Mouse (Mus musculus) hindbrain, embryonic 15.5 days (tissue): Measurements from ENCODE around the gene Nhsl1. TPM values are rescaled to one million over a fixed set of nuclear protein-coding genes. Genes with fewer than 3 reads are reported as not detected.

ENCODE experiments used
- ATAC-seq: fragments of 200-750 bp; cut with Nextera tagmentation; 2 replicates; pipeline ENCODE4 v1.8.0; 2017; ENCODE audit warnings: low read depth, moderate number of reproducible peaks, moderate TSS enrichment; ENCODE audit not compliant: low FRiP score
- H3K27ac ChIP-seq: fragments of 300-500 bp; sonication (generic); replicated peaks from 2 replicates; pipeline ENCODE4 v1.5.1; 2015; ENCODE audit warnings: mild to moderate bottlenecking, inconsistent platforms
- H3K27me3 ChIP-seq: fragments of 300-500 bp; sonication (generic); 2 replicates; pipeline ENCODE4 v1.6.1; 2015; ENCODE audit warnings: control low read depth, inconsistent platforms
- H3K36me3 ChIP-seq: fragments of 300-500 bp; sonication (generic); 2 replicates; pipeline ENCODE4 v1.6.1; 2015; ENCODE audit warnings: control low read depth, inconsistent platforms
- H3K4me1 ChIP-seq: fragments of 300-500 bp; sonication (generic); replicated peaks from 2 replicates; pipeline ENCODE4 v1.6.1; 2015; ENCODE audit warnings: control low read depth, inconsistent platforms
- H3K4me2 ChIP-seq: fragments of 300-500 bp; sonication (generic); 2 replicates; pipeline ENCODE4 v1.6.1; 2015; ENCODE audit warnings: moderate library complexity, mild to moderate bottlenecking, inconsistent platforms
- H3K4me3 ChIP-seq: fragments of 300-500 bp; sonication (generic); 2 replicates; pipeline ENCODE4 v1.5.1; 2015; ENCODE audit warnings: mild to moderate bottlenecking, inconsistent platforms
- H3K9ac ChIP-seq: fragments of 300-500 bp; sonication (generic); 2 replicates; pipeline ENCODE4 v1.6.1; 2015; ENCODE audit warnings: inconsistent platforms
- H3K9me3 ChIP-seq: fragments of 300-500 bp; sonication (generic); 2 replicates; pipeline ENCODE4 v1.6.1; 2016; ENCODE audit warnings: control low read depth, inconsistent platforms
- WGBS: fragments of 180-500 bp; shearing (Covaris S2); methylation state at CpG from one replicate; pipeline ENCODE4 v1.1.7; 2015; 5-methylcytosine and 5-hydroxymethylcytosine counted together
- polyA plus RNA-seq: library from polyadenylated mRNA; unstranded; fragments of >200 nt; fragmentation: Nextera tagmentation; extraction: Ambion mirVana; gene quantifications from 2 replicates; pipeline ENCODE4 v1.2.1, GENCODE M21; 2015

The Nhsl1 gene
- polyA plus RNA-seq, 1 experiment from 2014 or later: 15.6 TPM

DNA sequence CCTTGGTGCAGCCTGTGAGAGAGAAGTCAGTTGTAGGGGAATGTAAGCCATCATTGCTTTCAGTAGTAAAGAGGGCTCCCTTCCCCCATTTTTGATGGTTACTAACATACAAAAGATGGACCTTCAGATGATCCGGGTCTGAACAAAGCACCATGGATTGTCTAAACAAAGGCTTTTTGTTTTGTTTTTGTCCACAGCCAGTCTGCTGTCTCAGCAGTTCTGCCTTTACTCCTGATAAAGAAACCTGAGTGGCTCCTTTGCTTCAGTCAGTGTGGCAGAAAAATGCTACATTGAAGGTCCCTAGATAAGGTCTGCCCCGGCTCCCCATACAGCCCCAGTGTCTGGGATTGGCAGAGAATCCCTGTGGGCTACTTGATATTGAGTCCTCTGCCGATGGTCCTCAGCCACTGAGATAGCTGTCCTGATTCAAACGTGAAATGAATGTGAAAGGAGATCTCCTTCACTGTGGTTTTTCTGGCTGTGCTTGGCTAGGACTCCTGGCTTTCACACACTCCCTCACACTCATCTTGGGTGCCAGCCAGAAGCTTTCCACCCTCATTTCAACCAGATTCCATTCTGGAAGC is 163.9 kb downstream of the Nhsl1 start:
- Histone ChIP-seq H3K27me3 (no peaks in the 10 kb centered on the region), H3K4me3 (no peak overlapping the region), H3K4me2 (peak overlapping the region; percentile 9), H3K4me1 (peaks cover 22% of the 10 kb centered on the region), H3K9ac (no peak overlapping the region), H3K9me3 (no peaks in the 10 kb centered on the region), H3K36me3 (no peaks in the 10 kb centered on the region), H3K27ac (peak overlapping the region; percentile 67)
- ATAC-seq: peak; percentile 63
- 11% methylated on average over 4 of the region's 4 CpGs for WGBS

DNA sequence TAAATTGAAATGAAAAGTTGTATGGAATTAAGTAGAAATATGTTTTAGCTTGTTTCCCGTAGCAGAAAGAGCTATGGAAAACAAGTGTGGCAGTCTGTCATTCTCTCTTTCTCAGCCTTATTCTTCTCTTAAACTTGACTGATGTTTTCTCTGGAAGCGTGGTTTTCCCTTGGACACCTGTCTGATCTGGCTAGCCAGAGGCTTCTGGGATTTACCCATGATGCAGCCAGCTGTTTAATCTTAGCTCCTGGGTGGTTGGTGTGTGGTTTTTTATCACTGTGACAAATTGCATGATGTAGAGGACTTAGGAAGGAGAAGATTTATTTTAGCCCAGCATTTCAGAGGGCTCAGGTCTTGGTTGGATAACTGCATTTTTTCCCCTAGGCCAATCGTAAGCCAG is 164.9 kb downstream of the Nhsl1 start:
- Histone ChIP-seq H3K27ac (no peak overlapping the region), H3K4me1 (peaks cover 22% of the 10 kb centered on the region)

DNA sequence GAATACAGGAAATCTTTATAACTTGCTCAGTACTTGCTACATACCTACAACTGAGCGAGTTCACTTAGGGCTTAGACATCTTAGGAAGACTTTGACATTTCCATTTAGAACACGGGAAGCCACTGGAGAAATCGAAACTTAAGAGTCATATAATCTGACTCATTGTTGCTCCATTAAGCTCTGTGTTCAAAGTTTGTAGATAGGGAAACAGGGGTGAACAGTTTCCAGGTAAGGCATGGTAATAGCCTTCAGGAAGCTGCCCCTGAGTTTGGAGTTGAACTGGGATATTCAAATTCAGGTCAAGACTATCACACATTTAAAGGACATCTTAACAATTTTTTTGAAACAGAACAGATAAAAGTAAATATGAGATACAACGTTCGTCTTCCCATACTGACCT is 165.9 kb downstream of the Nhsl1 start:
- Histone ChIP-seq H3K4me2 (no peak overlapping the region), H3K4me3 (no peak overlapping the region), H3K4me1 (peaks cover 22% of the 10 kb centered on the region), H3K9ac (no peak overlapping the region), H3K36me3 (no peaks in the 10 kb centered on the region), H3K27me3 (no peaks in the 10 kb centered on the region), H3K9me3 (no peaks in the 10 kb centered on the region), H3K27ac (no peak overlapping the region)
- ATAC-seq: no peak
- 95% methylated on average over 5 of the region's 5 CpGs for WGBS

More for the DNA sequence above, 164.9 kb downstream of the Nhsl1 start:
- Histone ChIP-seq H3K4me3 (no peak overlapping the region), H3K36me3 (no peaks in the 10 kb centered on the region), H3K27me3 (no peaks in the 10 kb centered on the region), H3K9me3 (no peaks in the 10 kb centered on the region), H3K9ac (no peak overlapping the region), H3K4me2 (no peak overlapping the region)
- no peak for ATAC-seq
- 71% methylated on average over 3 of the region's 3 CpGs for WGBS

DNA sequence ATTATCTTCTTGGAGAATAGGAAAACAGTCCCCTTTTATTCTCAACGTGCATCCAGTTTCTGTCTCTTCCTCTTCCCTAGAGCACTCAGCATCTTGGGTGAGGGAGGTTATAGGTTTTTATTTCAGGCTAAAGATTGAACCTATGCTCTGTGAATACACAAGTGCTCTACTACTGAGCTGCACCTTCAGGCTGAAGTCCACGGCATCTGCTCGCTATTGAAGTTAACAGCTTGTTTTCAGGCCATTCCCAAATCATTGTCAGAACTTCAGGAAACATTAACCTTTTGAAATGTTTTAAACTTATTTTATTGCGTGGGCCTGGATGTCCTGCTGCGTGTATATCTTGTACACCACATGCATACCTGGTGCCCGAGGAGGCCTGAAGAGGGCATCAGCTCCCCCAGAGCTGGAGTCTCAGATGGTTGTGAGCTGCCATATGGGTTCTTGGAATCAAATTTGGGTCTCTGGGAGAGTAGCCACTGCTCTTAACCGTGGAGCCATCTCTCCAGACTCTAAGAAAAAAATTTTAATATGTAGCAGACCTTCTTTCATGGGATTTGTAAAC is 169.5 kb downstream of the Nhsl1 start:
- Histone ChIP-seq H3K9ac (no peak overlapping the region), H3K4me2 (no peak overlapping the region), H3K27ac (no peak overlapping the region), H3K4me3 (no peak overlapping the region), H3K27me3 (no peaks in the 10 kb centered on the region), H3K36me3 (no peaks in the 10 kb centered on the region), H3K9me3 (no peaks in the 10 kb centered on the region), H3K4me1 (peaks cover 7% of the 10 kb centered on the region; the same call in 1 of the 2 replicates)
- WGBS: 86% methylated on average over 7 of the region's 7 CpGs
- no peak for ATAC-seq

DNA sequence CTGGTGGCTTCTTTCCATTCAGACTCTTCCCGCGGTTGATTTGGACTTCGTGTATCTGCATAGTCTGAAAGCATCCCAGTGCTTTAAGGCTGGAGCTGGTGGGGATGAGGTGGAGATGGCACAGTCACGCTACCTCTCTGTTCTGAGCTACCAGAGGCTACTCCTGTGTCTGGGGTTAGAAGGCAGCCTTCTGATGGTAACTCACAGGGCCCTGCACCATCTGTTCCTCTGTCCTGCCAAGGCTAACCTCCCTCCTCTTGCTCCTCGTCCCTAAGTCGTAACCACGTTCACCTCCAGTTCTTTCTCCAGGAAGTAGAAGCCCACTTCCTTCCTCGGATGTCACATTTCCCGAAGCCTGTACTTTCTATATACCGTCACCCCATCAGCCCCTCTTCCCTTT is 171.2 kb downstream of the Nhsl1 start:
- Histone ChIP-seq H3K4me1 (0 out of 2 replicates have a peak, but pooled peaks cover 3% of the 10 kb centered on the region), H3K4me2 (no peak overlapping the region), H3K27ac (no peak overlapping the region), H3K27me3 (no peaks in the 10 kb centered on the region), H3K36me3 (no peaks in the 10 kb centered on the region), H3K4me3 (no peak overlapping the region), H3K9ac (no peak overlapping the region), H3K9me3 (no peaks in the 10 kb centered on the region)
- whole genome bisulfite sequencing: 92% methylated on average over 10 of the region's 10 CpGs
- no peak for ATAC-seq

DNA sequence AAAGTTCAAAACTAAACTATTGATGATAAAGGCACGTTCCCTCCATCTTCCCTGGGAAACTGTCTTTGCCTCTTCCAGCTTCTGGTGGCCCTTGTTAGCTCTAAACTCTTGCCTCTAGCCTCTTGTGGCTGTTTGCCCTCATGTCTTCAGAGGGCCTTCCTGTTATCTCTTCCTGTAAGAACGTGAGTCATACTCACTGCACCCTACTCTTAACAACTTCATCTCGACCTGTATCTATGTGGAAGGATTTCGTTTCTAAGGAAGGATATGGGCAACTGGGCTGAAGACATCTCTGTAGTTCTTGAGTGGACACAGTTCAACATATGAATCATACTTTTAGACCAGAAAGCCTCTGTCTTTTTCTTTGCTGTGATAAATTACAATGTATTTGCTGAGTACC is 173.2 kb downstream of the Nhsl1 start:
- ATAC-seq: no peak
- Histone ChIP-seq H3K9me3 (no peaks in the 10 kb centered on the region), H3K4me1 (peaks cover 4% of the 10 kb centered on the region), H3K4me3 (no peak overlapping the region), H3K27ac (no peak overlapping the region), H3K27me3 (no peaks in the 10 kb centered on the region), H3K9ac (no peak overlapping the region), H3K36me3 (no peaks in the 10 kb centered on the region), H3K4me2 (no peak overlapping the region)
- WGBS: 87% methylated on average over 4 of the region's 4 CpGs

DNA sequence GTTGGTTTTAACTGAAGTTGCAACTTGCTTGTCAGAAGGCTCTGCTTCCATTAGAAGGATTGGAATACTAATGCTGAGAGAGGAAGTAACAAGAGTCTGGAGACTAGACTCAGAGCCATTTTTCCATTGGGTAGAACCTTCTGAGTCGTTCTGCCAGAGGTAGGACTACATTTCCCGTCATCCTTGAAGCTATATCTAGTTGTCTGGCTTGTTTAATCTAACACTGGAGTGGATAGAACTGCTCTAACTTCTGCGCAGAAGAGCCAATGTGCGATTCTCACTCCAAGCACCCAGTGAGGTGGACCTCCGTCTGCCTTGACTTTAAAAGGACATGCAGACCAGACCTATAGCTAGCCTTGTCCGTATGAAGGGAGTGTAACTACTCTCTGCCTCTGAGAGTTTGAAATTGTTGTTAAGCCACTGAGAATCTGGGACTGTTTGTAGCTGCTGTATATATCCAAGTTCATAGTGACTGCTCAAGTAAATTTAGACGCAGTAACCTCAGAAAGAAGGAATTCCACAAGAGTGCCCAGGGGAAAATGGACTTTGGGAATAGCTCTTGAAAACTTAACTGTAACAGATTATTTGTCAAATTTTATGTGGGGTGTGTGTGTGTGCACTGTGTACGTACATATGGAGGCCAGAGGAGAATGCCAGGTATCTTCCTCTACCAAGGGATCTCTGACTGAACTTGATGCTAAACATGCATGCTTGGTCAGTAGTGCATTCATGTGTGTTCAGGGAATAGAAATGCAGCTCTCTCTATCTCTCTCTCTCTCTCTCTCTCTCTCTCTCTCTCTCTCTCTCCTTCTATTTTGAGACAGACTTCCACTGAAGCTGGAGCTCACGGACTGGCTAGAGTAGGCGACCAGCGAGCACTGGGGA is 174.5 kb downstream of the Nhsl1 start:
- no peak overlapping the region for H3K9ac ChIP-seq
- H3K27me3 ChIP-seq: no peaks in the 10 kb centered on the region
- H3K9me3 ChIP-seq: no peaks in the 10 kb centered on the region
- H3K27ac ChIP-seq: no peak overlapping the region
- ATAC-seq: no peak
- H3K4me3 ChIP-seq: no peak overlapping the region
- H3K36me3 ChIP-seq: peaks cover under 1% of the 10 kb centered on the region; the same call in 1 of the 2 replicates
- H3K4me2 ChIP-seq: no peak overlapping the region
- H3K4me1 ChIP-seq: peaks cover 8% of the 10 kb centered on the region
- WGBS: 88% methylated on average over 11 of the region's 11 CpGs

DNA sequence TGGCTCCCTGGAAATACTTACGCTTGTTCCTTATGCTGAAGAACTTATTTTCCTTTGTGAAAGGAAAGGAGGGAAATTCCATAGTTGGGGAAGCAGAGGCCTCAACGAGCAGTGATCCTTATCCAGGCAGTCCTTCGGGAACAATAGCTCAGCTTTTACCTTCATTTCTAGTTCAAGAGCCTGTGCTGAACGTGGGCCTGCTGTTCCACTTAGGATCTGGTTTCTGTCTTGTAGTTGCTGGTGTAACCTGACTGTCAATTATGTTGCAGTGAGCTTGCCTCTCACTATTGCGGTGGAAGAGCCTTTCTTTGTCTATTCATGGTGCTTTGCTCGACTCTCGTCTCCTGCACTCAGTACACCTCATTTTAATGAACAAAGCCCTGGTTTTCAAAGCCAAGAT is 175.5 kb downstream of the Nhsl1 start:
- Histone ChIP-seq H3K27me3 (no peaks in the 10 kb centered on the region), H3K36me3 (peaks cover 5% of the 10 kb centered on the region; the same call in 1 of the 2 replicates), H3K4me3 (no peak overlapping the region), H3K27ac (no peak overlapping the region), H3K9me3 (no peaks in the 10 kb centered on the region), H3K9ac (no peak overlapping the region), H3K4me1 (peaks cover 8% of the 10 kb centered on the region), H3K4me2 (no peak overlapping the region)
- WGBS: 51% methylated on average over 7 of the region's 7 CpGs
- ATAC-seq: no peak

DNA sequence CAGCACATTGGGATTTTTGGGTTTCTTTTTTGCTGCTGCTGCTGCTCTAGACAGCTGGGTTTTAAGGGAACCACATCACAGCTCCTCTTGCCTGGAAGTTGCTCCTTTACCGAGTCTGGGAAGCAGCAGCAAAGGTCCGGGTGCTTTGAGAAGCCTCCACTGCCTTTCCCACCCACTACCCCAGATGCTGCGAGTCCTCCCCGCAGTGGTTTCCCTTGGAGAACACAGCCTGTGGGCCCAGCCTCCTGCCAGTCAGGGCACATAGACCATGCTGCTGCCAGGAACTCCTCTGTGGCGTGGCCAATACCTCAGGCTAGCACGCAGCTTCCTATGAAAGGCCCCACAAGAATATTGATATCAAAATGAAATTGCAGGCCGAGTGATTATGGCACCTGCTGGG is 178.3 kb downstream of the Nhsl1 start:
- Histone ChIP-seq H3K4me2 (no peak overlapping the region), H3K27ac (no peak overlapping the region), H3K9ac (no peak overlapping the region), H3K36me3 (peaks cover 18% of the 10 kb centered on the region), H3K4me3 (no peak overlapping the region), H3K27me3 (no peaks in the 10 kb centered on the region), H3K4me1 (peaks cover 5% of the 10 kb centered on the region), H3K9me3 (no peaks in the 10 kb centered on the region)
- 0 out of 2 replicates have a peak, but pooled peaks have one; percentile 23 for ATAC-seq
- WGBS: 56% methylated on average over 7 of the region's 7 CpGs

DNA sequence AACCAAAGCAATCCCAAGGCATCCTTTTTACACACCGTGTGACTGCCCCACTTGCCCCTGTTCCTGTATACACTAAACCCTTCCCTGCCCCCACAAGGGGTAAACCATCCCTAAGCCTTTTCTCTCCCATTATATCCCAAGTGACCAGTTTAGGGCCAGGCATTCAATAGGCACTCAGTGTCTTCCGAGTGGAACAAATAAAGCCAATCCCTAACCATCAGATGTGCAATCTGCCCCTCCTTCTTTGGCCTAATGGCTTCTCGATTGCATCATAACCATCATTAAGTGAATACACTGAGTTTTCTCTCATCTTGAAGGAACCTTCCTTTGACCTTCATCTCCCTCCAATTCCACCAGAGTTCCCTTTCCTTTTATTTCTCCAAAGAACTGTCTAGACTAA is 183.2 kb downstream of the Nhsl1 start:
- 57% methylated on average over 3 of the region's 3 CpGs for WGBS
- Histone ChIP-seq H3K9me3 (no peaks in the 10 kb centered on the region), H3K4me2 (no peak overlapping the region), H3K4me1 (peaks cover 19% of the 10 kb centered on the region), H3K27me3 (no peaks in the 10 kb centered on the region), H3K9ac (no peak overlapping the region), H3K36me3 (peaks cover 18% of the 10 kb centered on the region), H3K27ac (no peak overlapping the region), H3K4me3 (no peak overlapping the region)
- no peak for ATAC-seq

DNA sequence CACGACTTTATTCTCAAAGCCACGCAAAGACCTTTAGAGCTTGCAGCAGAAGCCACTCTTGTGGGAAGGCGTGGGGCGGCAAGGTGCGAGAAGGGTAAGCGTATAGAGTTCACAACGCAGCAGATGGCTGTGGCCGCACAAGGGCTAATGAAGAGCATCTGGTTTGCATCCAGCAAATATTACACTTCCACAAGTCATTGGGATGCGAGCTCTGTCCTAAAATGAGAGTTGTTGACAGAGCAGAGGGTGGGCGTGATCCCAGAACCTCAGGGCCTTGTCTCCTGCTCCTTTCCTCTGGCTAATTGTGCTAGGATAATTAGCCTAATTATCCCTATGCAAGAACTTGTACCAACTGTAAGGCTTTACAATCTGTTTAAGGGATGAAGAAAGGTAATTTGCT is 186.9 kb downstream of the Nhsl1 start:
- 63% methylated on average over 10 of the region's 10 CpGs for WGBS
- peaks cover 34% of the 10 kb centered on the region for H3K4me1 ChIP-seq
- no peak overlapping the region for H3K4me2 ChIP-seq
- no peaks in the 10 kb centered on the region for H3K9me3 ChIP-seq
- no peak overlapping the region for H3K9ac ChIP-seq
- H3K27ac ChIP-seq: peak overlapping the region; percentile 46
- no peaks in the 10 kb centered on the region for H3K27me3 ChIP-seq
- ATAC-seq: no peak
- no peak overlapping the region for H3K4me3 ChIP-seq
- peaks cover 6% of the 10 kb centered on the region for H3K36me3 ChIP-seq

DNA sequence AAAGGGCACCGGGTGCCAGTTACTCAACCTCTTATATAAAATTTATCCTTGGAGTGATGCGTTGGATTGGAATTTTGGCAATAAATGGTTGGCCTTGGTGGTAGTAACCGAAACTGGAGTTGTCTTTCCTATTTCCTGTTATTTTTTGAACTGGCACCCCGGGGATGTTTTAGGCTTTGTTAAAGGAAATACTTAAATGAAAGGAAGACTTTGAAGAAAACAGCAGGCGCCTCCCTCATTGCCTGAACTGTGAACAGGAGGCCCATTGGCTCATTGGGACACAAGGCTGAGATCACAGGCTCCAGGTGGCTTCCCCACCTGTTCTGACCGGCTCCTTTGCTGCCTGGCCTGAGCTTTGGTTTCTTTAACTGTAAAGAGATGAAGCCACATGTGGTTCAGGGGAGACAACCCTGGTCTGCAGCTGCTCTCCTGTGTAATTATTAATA is 187.7 kb downstream of the Nhsl1 start:
- Histone ChIP-seq H3K36me3 (no peaks in the 10 kb centered on the region), H3K4me3 (no peak overlapping the region), H3K9ac (no peak overlapping the region), H3K9me3 (no peaks in the 10 kb centered on the region), H3K27ac (peak overlapping the region; percentile 25), H3K4me1 (peaks cover 34% of the 10 kb centered on the region), H3K27me3 (no peaks in the 10 kb centered on the region), H3K4me2 (no peak overlapping the region)
- WGBS: 56% methylated on average over 6 of the region's 6 CpGs
- no peak for ATAC-seq
